Mouse (Mus musculus) kidney, postnatal 0 days (tissue): Measurements from ENCODE around the gene Rrp9. TPM values are rescaled to one million over a fixed set of nuclear protein-coding genes. Genes with fewer than 3 reads are reported as not detected.
A peak's percentile ranks its signal among the peaks of the same experiment; 100 is the strongest.

Experiments
- ATAC-seq: fragments of 200-750 bp; cut with Nextera tagmentation; replicated peaks from 2 replicates; pipeline ENCODE4 v1.8.0; 2017; ENCODE audit warnings: low read depth, moderate number of reproducible peaks, moderate TSS enrichment, moderate library complexity; ENCODE audit not compliant: low FRiP score
- DNase-seq: peaks from one replicate; pipeline ENCODE4 v3.0.0-alpha.2; 2016; ENCODE audit warnings: low spot score
- H3K27ac ChIP-seq: fragments of 300-500 bp; sonication (generic); 2 replicates; pipeline ENCODE4 v1.5.1; 2014; ENCODE audit warnings: mild to moderate bottlenecking
- H3K27me3 ChIP-seq: fragments of 300-500 bp; sonication (generic); 2 replicates; pipeline ENCODE4 v1.6.1; 2014; ENCODE audit warnings: low read length, mixed read lengths; ENCODE audit not compliant: insufficient read depth
- H3K36me3 ChIP-seq: fragments of 300-500 bp; sonication (generic); 2 replicates; pipeline ENCODE4 v1.6.1; 2014; ENCODE audit warnings: low read length, mixed read lengths; ENCODE audit not compliant: insufficient read depth
- H3K4me1 ChIP-seq: fragments of 300-500 bp; sonication (generic); replicated peaks from 2 replicates; pipeline ENCODE4 v1.6.1; 2014; ENCODE audit warnings: antibody characterized with exemption, low read length, mixed read lengths; ENCODE audit not compliant: insufficient read depth
- H3K4me2 ChIP-seq: fragments of 300-500 bp; sonication (generic); 2 replicates; pipeline ENCODE4 v1.6.1; 2014; ENCODE audit warnings: mild to moderate bottlenecking, low read length, moderate library complexity, mixed read lengths
- H3K4me3 ChIP-seq: fragments of 300-500 bp; sonication (generic); replicated peaks from 2 replicates; pipeline ENCODE4 v1.5.1; 2014; ENCODE audit warnings: low read depth, low read length
- H3K9ac ChIP-seq: fragments of 300-500 bp; sonication (generic); 2 replicates; pipeline ENCODE4 v1.6.1; 2014; ENCODE audit warnings: low read depth, low read length
- H3K9me3 ChIP-seq: fragments of 300-500 bp; sonication (generic); replicated peaks from 2 replicates; pipeline ENCODE4 v1.6.1; 2016; ENCODE audit warnings: low read length, inconsistent platforms, mixed read lengths
- CTCF ChIP-seq: IDR thresholded peaks from 2 replicates; pipeline ENCODE4 v1.5.1; 2016; ENCODE audit warnings: antibody characterized with exemption, low read depth, mild to moderate bottlenecking, moderate library complexity
- WGBS: fragments of 180-500 bp; shearing (Covaris S2); extraction: QIAGEN DNeasy Blood & Tissue Kit; methylation state at CpG from one replicate; pipeline ENCODE4 v1.1.7; 2014; 5-methylcytosine and 5-hydroxymethylcytosine counted together
- polyA plus RNA-seq: library from polyadenylated mRNA; unstranded; fragments of >200 nt; fragmentation: Nextera tagmentation; extraction: Ambion mirVana; gene quantifications from 2 replicates; pipeline ENCODE4 v1.2.1, GENCODE M21; 2015

The Rrp9 gene
- polyA plus RNA-seq, 1 experiment from 2014 or later = 35.6 TPM

DNA sequence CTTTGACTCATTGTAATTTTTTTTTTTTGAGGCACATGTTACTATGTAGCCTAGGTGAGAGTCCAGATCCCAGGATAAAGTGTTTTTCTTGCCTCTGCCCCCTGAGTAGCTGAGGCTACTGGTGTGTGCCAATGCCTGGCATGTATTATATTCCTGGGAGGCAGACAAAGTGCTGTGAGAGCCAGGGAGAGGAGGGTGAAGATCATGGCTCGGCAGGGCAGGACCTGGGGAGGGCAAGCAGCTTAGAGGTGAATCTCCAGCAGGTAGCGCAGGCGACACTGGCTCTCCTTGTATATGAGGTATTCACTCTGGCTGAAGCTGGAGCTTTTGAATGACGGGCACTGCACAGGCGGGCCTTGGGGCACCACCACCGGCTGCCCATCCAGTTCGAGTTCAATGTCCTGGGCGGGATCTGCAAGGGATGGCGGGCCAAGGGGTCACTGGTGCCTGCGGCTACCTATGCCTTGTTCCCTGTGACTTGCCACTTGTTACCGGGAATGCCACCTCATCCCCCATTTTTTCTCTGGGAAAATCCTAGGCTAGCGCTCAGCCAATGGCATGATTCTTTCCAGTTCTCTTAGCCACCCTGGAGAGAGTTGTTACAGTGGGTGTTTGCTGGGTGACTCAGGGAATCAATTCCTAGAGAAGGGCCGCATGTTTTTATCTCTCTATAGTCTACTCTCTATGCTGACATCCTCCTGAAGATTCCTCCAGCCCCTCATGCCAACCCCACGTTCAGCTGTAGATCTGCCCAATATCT, 4.6 kb upstream of the Rrp9 start:
- ATAC-seq (no peak), DNase-seq (no peak)
- Histone ChIP-seq H3K9ac (no peak overlapping the region), H3K4me3 (no peak overlapping the region), H3K27ac (no peak overlapping the region), H3K36me3 (no peaks in the 10 kb centered on the region), H3K4me1 (peaks cover 12% of the 10 kb centered on the region), H3K4me2 (peak overlapping the region; percentile 37), H3K27me3 (no peaks in the 10 kb centered on the region), H3K9me3 (no peaks in the 10 kb centered on the region)
- no peak for TF ChIP-seq CTCF
- 67% methylated on average over 14 of the region's 14 CpGs for WGBS

- Histone ChIP-seq H3K27me3 (no peaks in the 10 kb centered on the region), H3K36me3 (no peaks in the 10 kb centered on the region), H3K9me3 (no peaks in the 10 kb centered on the region), H3K9ac (no peak overlapping the region), H3K27ac (no peak overlapping the region), H3K4me2 (peak overlapping the region; percentile 37), H3K4me1 (peaks cover 12% of the 10 kb centered on the region), H3K4me3 (no peak overlapping the region)
- DNase-seq = peak; percentile 85
- peak; percentile 8; the same call in 1 of the 2 replicates for ATAC-seq
- 22% methylated on average over 5 of the region's 5 CpGs for WGBS
- TF ChIP-seq CTCF = no peak
Measured at GRCm38 (mm10) chr9:106471892-106472291, 3.9 kb upstream of the Rrp9 start.

- TF ChIP-seq CTCF = no peak
- H3K4me2 ChIP-seq = no peak overlapping the region
- DNase-seq = no peak
- H3K4me1 ChIP-seq = peaks cover 12% of the 10 kb centered on the region
- H3K4me3 ChIP-seq = no peak overlapping the region
- H3K36me3 ChIP-seq = no peaks in the 10 kb centered on the region
- H3K9ac ChIP-seq = no peak overlapping the region
- peak overlapping the region; percentile 0; the same call in 1 of the 2 replicates for H3K27ac ChIP-seq
- no peak for ATAC-seq
- H3K9me3 ChIP-seq = no peaks in the 10 kb centered on the region
- 70% methylated on average over 4 of the region's 4 CpGs for WGBS
- no peaks in the 10 kb centered on the region for H3K27me3 ChIP-seq
Measured at GRCm38 (mm10) chr9:106472321-106472720, 3.4 kb upstream of the Rrp9 start.

DNA sequence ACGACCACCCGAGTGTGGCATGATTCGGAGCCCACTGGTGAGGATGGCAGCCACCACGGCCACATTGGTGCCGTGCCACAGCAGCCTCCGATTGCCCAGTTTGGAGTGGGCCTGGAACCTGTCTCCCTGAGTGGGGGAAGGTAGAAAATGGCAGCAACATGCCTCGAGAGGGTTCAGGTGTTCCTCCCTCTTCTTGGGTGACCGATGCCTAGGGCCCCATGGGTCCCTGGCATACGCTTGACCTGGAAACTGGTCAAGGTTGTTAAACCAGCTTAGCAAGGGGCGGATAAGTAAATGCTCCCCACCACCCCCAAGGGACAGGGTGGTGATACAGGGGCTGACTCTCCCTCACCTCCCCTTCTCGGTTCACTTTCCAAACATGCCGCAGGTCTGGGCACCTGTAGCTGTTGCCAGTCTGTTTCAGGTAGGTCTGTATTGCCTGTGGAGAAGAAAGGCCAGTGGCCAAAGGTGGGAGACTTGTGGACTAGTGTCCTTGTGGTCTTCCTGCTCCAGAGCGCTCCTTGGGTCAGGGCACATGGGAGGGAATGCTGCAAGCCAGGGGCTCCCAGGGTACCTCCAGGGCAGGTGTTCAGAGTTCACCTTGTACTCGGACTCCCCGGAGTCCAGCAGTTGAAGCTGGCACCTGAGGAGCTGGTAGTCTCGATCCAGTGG, 2.5 kb upstream of the Rrp9 start:
- DNase-seq (no peak), ATAC-seq (no peak)
- WGBS = 88% methylated on average over 16 of the region's 16 CpGs
- H3K27ac ChIP-seq = no peak overlapping the region
- no peaks in the 10 kb centered on the region for H3K27me3 ChIP-seq
- H3K9ac ChIP-seq = no peak overlapping the region
- no peak overlapping the region for H3K4me3 ChIP-seq
- H3K9me3 ChIP-seq = no peaks in the 10 kb centered on the region
- H3K4me2 ChIP-seq = no peak overlapping the region
- H3K36me3 ChIP-seq = no peaks in the 10 kb centered on the region
- H3K4me1 ChIP-seq = peaks cover 12% of the 10 kb centered on the region
- no peak for TF ChIP-seq CTCF

DNA sequence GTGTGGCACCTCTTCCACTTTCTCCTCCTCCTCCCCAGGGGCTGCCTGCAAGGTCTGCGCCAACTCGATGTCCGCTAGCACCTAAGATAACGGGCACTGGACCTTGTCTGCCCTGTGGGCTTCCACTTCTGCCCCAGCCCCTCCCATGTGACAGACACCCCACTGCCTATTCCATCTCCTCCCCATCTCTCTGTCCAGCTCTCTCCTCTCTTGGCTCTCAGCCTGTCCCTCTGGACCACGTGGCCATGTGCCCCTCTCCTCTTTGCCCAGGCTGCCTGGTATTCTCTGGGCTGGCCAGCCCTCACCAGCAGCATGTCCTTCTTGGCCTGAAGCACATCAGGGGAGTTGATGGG, 2.0 kb upstream of the Rrp9 start:
- DNase-seq (no peak), ATAC-seq (no peak)
- no peaks in the 10 kb centered on the region for H3K27me3 ChIP-seq
- no peak overlapping the region for H3K27ac ChIP-seq
- H3K4me2 ChIP-seq = no peak overlapping the region
- 72% methylated on average over 5 of the region's 5 CpGs for WGBS
- H3K36me3 ChIP-seq = no peaks in the 10 kb centered on the region
- TF ChIP-seq CTCF = no peak
- H3K9me3 ChIP-seq = no peaks in the 10 kb centered on the region
- H3K9ac ChIP-seq = no peak overlapping the region
- H3K4me1 ChIP-seq = peaks cover 12% of the 10 kb centered on the region
- no peak overlapping the region for H3K4me3 ChIP-seq

DNA sequence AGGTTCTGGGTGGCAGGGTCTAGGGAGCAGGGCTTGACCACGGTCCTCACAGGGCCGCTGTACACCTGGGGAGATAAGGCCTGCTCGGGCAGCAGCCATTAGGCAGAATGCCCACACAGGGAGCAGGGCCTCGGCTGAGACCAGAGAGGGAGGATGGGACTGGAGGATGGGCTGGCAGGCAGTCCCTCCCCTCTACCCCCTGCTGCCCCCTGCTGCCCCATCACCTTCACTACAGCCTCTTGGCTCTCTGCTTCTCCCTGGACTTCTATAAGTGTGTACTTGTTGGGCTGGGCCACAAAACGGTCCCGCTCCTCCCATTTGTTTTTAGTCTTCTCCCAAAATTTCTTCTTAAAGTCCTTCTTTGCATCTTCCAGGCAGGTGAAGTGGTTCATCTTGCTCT, 1.3 kb upstream of the Rrp9 start:
- peak; percentile 85 for TF ChIP-seq CTCF
- H3K4me1 ChIP-seq = peaks cover 12% of the 10 kb centered on the region
- DNase-seq = peak; percentile 90
- 7% methylated on average over 6 of the region's 6 CpGs for WGBS
- no peak overlapping the region for H3K27ac ChIP-seq
- H3K36me3 ChIP-seq = no peaks in the 10 kb centered on the region
- peak overlapping the region; percentile 19; the same call in 1 of the 2 replicates for H3K4me2 ChIP-seq
- H3K27me3 ChIP-seq = no peaks in the 10 kb centered on the region
- 0 out of 2 replicates have a peak, but pooled peaks have one; percentile 4 for ATAC-seq
- no peak overlapping the region for H3K4me3 ChIP-seq
- H3K9me3 ChIP-seq = no peaks in the 10 kb centered on the region
- H3K9ac ChIP-seq = 0 out of 2 replicates have a peak overlapping the region, but pooled peaks have one; percentile 13
